Mouse (Mus musculus): ENCODE results near the gene Rassf3. TPM values are rescaled to one million over a fixed set of nuclear protein-coding genes. Genes with fewer than 3 reads are reported as not detected.

Rassf3 gene
- total and polyA plus RNA-seq, 3 experiments = 4.0 to 9.0 (median 7.3) TPM

DNA sequence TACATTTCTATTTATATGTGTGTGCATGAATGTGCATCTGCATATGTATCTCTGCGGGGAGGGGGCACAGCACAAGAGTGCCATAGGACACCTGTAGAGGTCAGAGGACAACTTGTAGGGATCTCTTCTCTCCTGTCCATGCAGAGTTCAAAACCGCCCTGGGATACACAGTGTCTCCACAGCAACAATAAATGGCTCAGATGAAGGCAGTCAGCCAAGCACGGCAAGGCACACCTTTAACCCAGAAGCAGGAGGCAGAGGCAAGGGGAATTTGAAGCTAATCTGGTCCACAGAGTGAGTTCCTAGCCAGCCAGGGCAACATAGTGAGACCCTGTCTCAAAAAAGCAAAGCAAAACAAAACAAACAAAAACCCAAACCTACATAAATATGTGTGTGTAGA is 18.8 kb downstream of the Rassf3 start:
- dilution Hi-C loops (cut with MboI; ENCODE audit: extremely low pct_ligation_motif_present, extremely low pct_unique_long_range_greater_than_20kb, low sequenced_read_pairs) = no loop called here
- Histone ChIP-seq H3K4me2 (ENCODE audit: insufficient read depth, low read depth, poor library complexity, severe bottlenecking) (no peak overlapping the region), H3K4me3 (replicated peaks in 1 of 3; ENCODE audit: low read depth in 2 of 3, low read length in 2 of 3, poor library complexity in 1 of 3) (no peak overlapping the region), H3K4me1 (ENCODE audit: control insufficient read depth in 1 of 2, insufficient read depth in 2 of 2) (peaks cover 14 to 67% of the 10 kb centered on the region in 2 experiments), H3K27me3 (replicated peaks) (no peaks in the 10 kb centered on the region), H3K27ac (ENCODE audit: insufficient read depth, low read depth) (no peak overlapping the region), H3K9me3 (replicated peaks; ENCODE audit: low read length) (no peaks in the 10 kb centered on the region), H3K79me2 (replicated peaks; ENCODE audit: control insufficient read depth, extremely low read depth, insufficient read depth, poor library complexity, severe bottlenecking) (peaks cover 6% of the 10 kb centered on the region), H3K9ac (ENCODE audit: insufficient read depth, low read depth) (no peak overlapping the region), H3K36me3 (replicated peaks in 1 of 2; ENCODE audit: control insufficient read depth in 1 of 2, insufficient read depth in 1 of 2, low read length in 1 of 2) (peaks cover 0 to 11% of the 10 kb centered on the region in 2 experiments)
- no peak for TF ChIP-seq BHLHE40 (IDR thresholded peaks at IDR 0.05; ENCODE audit: low read depth, low read length)
- in situ Hi-C loops (cut with MboI; ENCODE audit: low pct_ligation_motif_present, low pct_unique_long_range_greater_than_20kb, low sequenced_read_pairs) = no loop called here
- no peak for DNase-seq (ENCODE audit: extremely low read depth)

DNA sequence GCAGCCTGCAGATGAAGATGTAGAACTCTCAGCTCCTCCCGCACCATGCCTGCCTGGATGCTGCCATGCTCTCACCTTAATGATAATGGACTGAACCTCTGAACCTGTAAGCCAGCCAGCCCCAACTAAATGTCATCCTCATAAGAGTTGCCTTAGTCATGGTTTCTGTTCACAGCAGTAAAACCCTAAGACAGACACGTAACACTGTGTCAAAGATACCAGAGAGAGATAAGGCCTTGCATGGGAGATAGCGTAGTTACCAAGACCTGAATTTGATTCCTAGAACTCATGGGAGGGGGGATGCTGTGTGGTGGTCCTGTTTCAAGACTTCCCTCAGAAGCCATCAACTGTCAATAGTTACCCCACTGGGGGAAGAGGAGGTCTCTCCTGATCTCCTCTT is 20.6 kb downstream of the Rassf3 start:
- dilution Hi-C loops (cut with MboI; ENCODE audit: extremely low pct_ligation_motif_present, extremely low pct_unique_long_range_greater_than_20kb, low sequenced_read_pairs) = no loop called here

GRCm38 (mm10) chr10:121454708-121455475 is 21.3 kb downstream of the Rassf3 start:
- Histone ChIP-seq H3K27me3 (replicated peaks) (no peaks in the 10 kb centered on the region), H3K9me3 (replicated peaks; ENCODE audit: low read length) (no peaks in the 10 kb centered on the region), H3K9ac (ENCODE audit: insufficient read depth, low read depth) (no peak overlapping the region), H3K4me3 (replicated peaks in 1 of 3; ENCODE audit: low read depth in 2 of 3, low read length in 2 of 3, poor library complexity in 1 of 3) (no peak overlapping the region), H3K4me2 (ENCODE audit: insufficient read depth, low read depth, poor library complexity, severe bottlenecking) (no peak overlapping the region), H3K4me1 (ENCODE audit: control insufficient read depth in 1 of 2, insufficient read depth in 2 of 2) (peaks cover 13 to 58% of the 10 kb centered on the region in 2 experiments), H3K27ac (ENCODE audit: insufficient read depth, low read depth) (no peak overlapping the region), H3K79me2 (replicated peaks; ENCODE audit: control insufficient read depth, extremely low read depth, insufficient read depth, poor library complexity, severe bottlenecking) (peaks cover 6% of the 10 kb centered on the region), H3K36me3 (replicated peaks in 1 of 2; ENCODE audit: control insufficient read depth in 1 of 2, insufficient read depth in 1 of 2, low read length in 1 of 2) (peaks cover 0 to 5% of the 10 kb centered on the region in 2 experiments)
- in situ Hi-C loops (cut with MboI; ENCODE audit: low pct_ligation_motif_present, low pct_unique_long_range_greater_than_20kb, low sequenced_read_pairs) = no loop called here
- TF ChIP-seq RCOR1 (conservative IDR thresholded peaks at IDR 0.05; ENCODE audit: low read depth, low read length) (no peak), NRF1 (IDR thresholded peaks at IDR 0.05; ENCODE audit: low read depth, low read length) (no peak), ZMIZ1 (IDR thresholded peaks at IDR 0.05; ENCODE audit: low read depth, low read length) (no peak), TBP (conservative IDR thresholded peaks at IDR 0.05; ENCODE audit: low read depth, low read length) (no peak), ZKSCAN1 (IDR thresholded peaks at IDR 0.05; ENCODE audit: borderline replicate concordance, low read depth, low read length) (no peak)
- no peak for DNase-seq (ENCODE audit: extremely low read depth)
- dilution Hi-C loops (cut with MboI; ENCODE audit: extremely low pct_ligation_motif_present, extremely low pct_unique_long_range_greater_than_20kb, low sequenced_read_pairs) = no loop called here

More for the DNA sequence above, 20.6 kb downstream of the Rassf3 start:
- no peak for DNase-seq (ENCODE audit: extremely low read depth)
- H3K9ac ChIP-seq (ENCODE audit: insufficient read depth, low read depth) = no peak overlapping the region
- H3K9me3 ChIP-seq (replicated peaks; ENCODE audit: low read length) = no peaks in the 10 kb centered on the region
- TF ChIP-seq MAFK (IDR thresholded peaks at IDR 0.05; ENCODE audit: insufficient replicate concordance, low read length) = no peak
- TF ChIP-seq GABPA (IDR thresholded peaks at IDR 0.05; ENCODE audit: insufficient replicate concordance, low read depth, low read length) = no peak
- no peak for TF ChIP-seq POLR2A (IDR thresholded peaks at IDR 0.05; ENCODE audit: low read depth, low read length)
- no peak overlapping the region for H3K27ac ChIP-seq (ENCODE audit: insufficient read depth, low read depth)
- no peaks in the 10 kb centered on the region for H3K27me3 ChIP-seq (replicated peaks)
- in situ Hi-C loops (cut with MboI; ENCODE audit: low pct_ligation_motif_present, low pct_unique_long_range_greater_than_20kb, low sequenced_read_pairs) = no loop called here
- H3K79me2 ChIP-seq (replicated peaks; ENCODE audit: control insufficient read depth, extremely low read depth, insufficient read depth, poor library complexity, severe bottlenecking) = peaks cover 6% of the 10 kb centered on the region
- H3K4me3 ChIP-seq (replicated peaks in 1 of 3; ENCODE audit: low read depth in 2 of 3, low read length in 2 of 3, poor library complexity in 1 of 3) = no peak overlapping the region
- H3K36me3 ChIP-seq (replicated peaks in 1 of 2; ENCODE audit: control insufficient read depth in 1 of 2, insufficient read depth in 1 of 2, low read length in 1 of 2) = peaks cover 0 to 5% of the 10 kb centered on the region in 2 experiments
- H3K4me2 ChIP-seq (ENCODE audit: insufficient read depth, low read depth, poor library complexity, severe bottlenecking) = no peak overlapping the region
- peaks cover 13 to 63% of the 10 kb centered on the region in 2 experiments for H3K4me1 ChIP-seq (ENCODE audit: control insufficient read depth in 1 of 2, insufficient read depth in 2 of 2)

Data from CH12.LX (cell line).